Mouse (Mus musculus) stomach, postnatal 0 days (tissue): ENCODE data around the gene Rtf1.

Experiments used
- CTCF ChIP-seq: IDR thresholded peaks from 2 replicates; pipeline ENCODE4 v1.5.1; 2016; ENCODE audit warnings: antibody characterized with exemption, low read depth, mild to moderate bottlenecking, moderate library complexity
- EP300 ChIP-seq: optimal IDR thresholded peaks from 2 replicates; pipeline ENCODE3; 2016; ENCODE audit warnings: antibody characterized with exemption

GRCm38 (mm10) chr2:119636781-119637180, 38.1 kb upstream of the Rtf1 start:
- TF ChIP-seq CTCF, result peak; percentile 28
- TF ChIP-seq EP300, result no peak
